Mouse (Mus musculus) hindbrain, postnatal 0 days (tissue): ENCODE measurements at regions not wholly inside any gene's neighbourhood (a gene's known extent, or its start where the extent isn't known, plus 50 kb on each side); places are given as distances from the start of the nearest gene placed in this dataset.

Experiments
- ATAC-seq: fragments of 200-750 bp; cut with Nextera tagmentation; 2 replicates; pipeline ENCODE4 v1.8.0; 2017; ENCODE audit warnings: mild to moderate bottlenecking, moderate TSS enrichment, moderate library complexity
- DNase-seq: peaks from one replicate; pipeline ENCODE4 v3.0.0-alpha.2; 2015; ENCODE audit warnings: low spot score
- H3K27ac ChIP-seq: fragments of 300-500 bp; sonication (generic); 2 replicates; pipeline ENCODE4 v1.5.1; 2014; ENCODE audit warnings: mild to moderate bottlenecking
- H3K27me3 ChIP-seq: fragments of 300-500 bp; sonication (generic); 2 replicates; pipeline ENCODE4 v1.6.1; 2014; ENCODE audit warnings: low read length, mixed read lengths; ENCODE audit not compliant: insufficient read depth
- H3K36me3 ChIP-seq: fragments of 300-500 bp; sonication (generic); 2 replicates; pipeline ENCODE4 v1.6.1; 2014; ENCODE audit warnings: low read length, mixed read lengths; ENCODE audit not compliant: insufficient read depth
- H3K4me1 ChIP-seq: fragments of 300-500 bp; sonication (generic); 2 replicates; pipeline ENCODE4 v1.6.1; 2014; ENCODE audit warnings: antibody characterized with exemption, low read length, mixed read lengths; ENCODE audit not compliant: insufficient read depth
- H3K4me2 ChIP-seq: fragments of 300-500 bp; sonication (generic); 2 replicates; pipeline ENCODE4 v1.6.1; 2014; ENCODE audit warnings: low read depth, mild to moderate bottlenecking, low read length, moderate library complexity, mixed read lengths
- H3K4me3 ChIP-seq: fragments of 300-500 bp; sonication (generic); 2 replicates; pipeline ENCODE4 v1.5.1; 2014; ENCODE audit warnings: low read length
- H3K9ac ChIP-seq: fragments of 300-500 bp; sonication (generic); replicated peaks from 2 replicates; pipeline ENCODE4 v1.6.1; 2014; ENCODE audit warnings: mild to moderate bottlenecking, low read length, moderate library complexity, mixed read lengths
- H3K9me3 ChIP-seq: fragments of 300-500 bp; sonication (generic); 2 replicates; pipeline ENCODE4 v1.6.1; 2016; ENCODE audit warnings: low read length, mixed read lengths
- CTCF ChIP-seq: IDR thresholded peaks from 2 replicates; pipeline ENCODE4 v1.5.1; 2016; ENCODE audit warnings: antibody characterized with exemption, control low read depth, low read depth
- WGBS: fragments of 180-500 bp; shearing (Covaris S2); extraction: QIAGEN DNeasy Blood & Tissue Kit; methylation state at CpG from one replicate; pipeline ENCODE4 v1.1.7; 2014; 5-methylcytosine and 5-hydroxymethylcytosine counted together

GRCm38 (mm10) chr2:109578870-109579310, 95.6 kb upstream of the Bdnf start:
- no peak overlapping the region for H3K9ac ChIP-seq
- no peak overlapping the region for H3K27ac ChIP-seq
- no peaks in the 10 kb centered on the region for H3K36me3 ChIP-seq
- no peak for DNase-seq
- no peak for TF ChIP-seq CTCF
- H3K9me3 ChIP-seq: no peaks in the 10 kb centered on the region
- no peaks in the 10 kb centered on the region for H3K4me1 ChIP-seq
- H3K4me3 ChIP-seq: no peak overlapping the region
- ATAC-seq: no peak
- H3K4me2 ChIP-seq: no peak overlapping the region
- no peaks in the 10 kb centered on the region for H3K27me3 ChIP-seq
- 15% methylated on average over 6 of the region's 6 CpGs for WGBS

- Histone ChIP-seq H3K4me3 (no peak overlapping the region), H3K4me1 (no peaks in the 10 kb centered on the region), H3K27me3 (no peaks in the 10 kb centered on the region), H3K36me3 (no peaks in the 10 kb centered on the region), H3K9me3 (no peaks in the 10 kb centered on the region), H3K4me2 (no peak overlapping the region), H3K27ac (no peak overlapping the region), H3K9ac (no peak overlapping the region)
- TF ChIP-seq CTCF: no peak
- no peak for DNase-seq
- ATAC-seq: no peak
- WGBS: 84% methylated on average over 9 of the region's 9 CpGs
These were observed 56.0 kb upstream of the Bdnf start for GRCm38 (mm10) chr2:109618341-109619058.

- ATAC-seq: no peak
- H3K27me3 ChIP-seq: no peaks in the 10 kb centered on the region
- no peak overlapping the region for H3K4me2 ChIP-seq
- no peaks in the 10 kb centered on the region for H3K9me3 ChIP-seq
- no peak overlapping the region for H3K9ac ChIP-seq
- H3K4me3 ChIP-seq: no peak overlapping the region
- no peaks in the 10 kb centered on the region for H3K4me1 ChIP-seq
- H3K27ac ChIP-seq: no peak overlapping the region
- no peak for DNase-seq
- WGBS: 89% methylated on average over 6 of the region's 6 CpGs
- H3K36me3 ChIP-seq: no peaks in the 10 kb centered on the region
- no peak for TF ChIP-seq CTCF
These were observed 54.8 kb upstream of the Bdnf start for GRCm38 (mm10) chr2:109619676-109620075.

GRCm38 (mm10) chr2:109621595-109621994, 52.9 kb upstream of the Bdnf start:
- Histone ChIP-seq H3K9ac (no peak overlapping the region), H3K9me3 (no peaks in the 10 kb centered on the region), H3K36me3 (no peaks in the 10 kb centered on the region), H3K27ac (no peak overlapping the region), H3K27me3 (no peaks in the 10 kb centered on the region), H3K4me1 (no peaks in the 10 kb centered on the region), H3K4me3 (no peak overlapping the region), H3K4me2 (no peak overlapping the region)
- no peak for TF ChIP-seq CTCF
- DNase-seq (no peak), ATAC-seq (no peak)
- WGBS: 35% methylated on average over 9 of the region's 9 CpGs
